Mouse (Mus musculus) left cerebral cortex, adult 9 months (tissue): Measurements from ENCODE around the gene Zbtb8a.
"Not testable (repeated sequence)": the region's sequence is repeated elsewhere in the genome, so short reads cannot be mapped to it uniquely, and the experiment has no call there.

Experiments used
- DNase-seq, 2 experiments: peaks; one replicate each; pipeline ENCODE4 v3.0.0; 2022; ENCODE audit warnings: low spot score in 2 of 2

Gene Zbtb8a

DNA sequence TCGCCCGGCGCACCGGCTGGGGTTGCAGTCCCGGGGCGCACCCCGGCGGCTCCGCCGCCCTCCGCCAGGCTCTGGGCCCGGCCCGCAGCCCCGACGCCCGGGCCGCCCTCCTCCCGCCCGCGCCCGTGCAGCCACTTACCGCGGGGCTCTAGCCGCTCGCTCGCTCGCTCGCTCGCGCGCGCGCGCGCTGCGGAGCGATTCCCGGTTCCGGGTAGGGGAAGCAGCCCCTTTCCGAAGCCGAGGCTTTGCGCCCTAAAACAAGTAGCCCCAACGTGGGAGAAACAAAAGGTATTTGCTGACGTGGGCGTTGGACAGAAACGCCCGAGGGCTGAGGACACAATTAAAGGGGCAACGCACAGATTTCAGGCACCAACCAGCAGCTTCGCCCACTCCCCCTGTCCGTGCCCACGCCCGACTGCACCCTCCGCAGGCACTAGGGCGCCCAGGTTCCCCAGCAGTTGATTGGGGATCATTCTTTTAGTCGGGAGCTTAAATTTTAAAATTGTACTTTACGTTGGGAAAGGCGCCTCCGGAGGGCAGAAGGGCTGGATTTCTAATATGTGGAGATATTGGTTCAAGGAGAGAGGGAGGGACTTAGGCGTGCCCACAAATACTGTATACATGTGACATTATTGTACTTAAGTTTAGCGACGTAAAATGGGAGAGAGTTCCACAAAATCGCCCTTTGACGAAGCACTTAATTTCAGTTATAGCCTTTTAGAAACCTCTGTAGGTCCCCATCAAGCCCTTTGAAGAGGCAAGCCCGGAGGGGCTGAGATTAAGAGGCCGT lies at the start of gene Zbtb8a:
Gene Zbtb8a, minus strand, starts transcription at position 516 of the 790 bp plus-strand sequence.
- peak in 1 of 2 experiments; percentile 19 for DNase-seq

DNA sequence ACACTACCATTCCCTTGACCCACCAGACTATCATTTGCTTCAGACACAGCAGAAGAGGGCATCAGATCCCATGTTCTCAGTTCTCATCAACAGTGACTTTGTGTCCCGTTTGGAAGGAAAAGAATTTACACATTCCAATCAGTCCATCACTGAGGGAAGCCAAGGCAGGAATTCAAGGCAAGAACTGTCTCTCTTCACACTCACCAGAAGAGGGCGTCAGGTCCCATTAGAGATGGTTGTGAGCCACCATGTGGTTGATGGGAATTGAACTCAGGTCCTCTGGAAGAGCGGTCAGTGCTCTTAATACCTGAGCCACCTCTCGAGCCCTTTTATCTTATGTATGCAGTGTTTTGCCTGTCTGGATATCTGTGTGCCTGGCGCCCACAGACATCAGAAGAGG lies 40.4 kb upstream of the Zbtb8a start:
- DNase-seq: no peak

GRCm38 (mm10) chr4:129416478-129416877 lies 38.6 kb upstream of the Zbtb8a start:
- DNase-seq: no peak

DNA sequence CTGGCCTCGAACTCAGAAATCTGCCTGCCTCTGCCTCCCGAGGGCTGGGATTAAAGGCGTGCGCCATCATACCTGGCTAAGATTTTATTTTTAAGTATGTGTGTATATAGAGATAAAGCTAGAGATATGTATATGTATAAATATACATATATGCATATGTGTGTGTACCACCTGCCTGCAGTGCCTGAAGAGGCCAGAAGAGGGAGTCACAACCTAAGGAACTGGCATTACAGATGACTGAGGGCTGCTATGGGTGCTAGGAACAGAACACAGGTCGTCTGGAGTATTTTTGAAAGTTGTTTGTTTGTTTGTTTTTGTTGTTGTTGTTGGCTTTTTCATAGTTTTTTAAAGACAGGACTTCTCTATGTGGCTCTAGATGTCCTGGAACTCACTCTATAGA lies 38.0 kb upstream of the Zbtb8a start:
- no peak for DNase-seq

DNA sequence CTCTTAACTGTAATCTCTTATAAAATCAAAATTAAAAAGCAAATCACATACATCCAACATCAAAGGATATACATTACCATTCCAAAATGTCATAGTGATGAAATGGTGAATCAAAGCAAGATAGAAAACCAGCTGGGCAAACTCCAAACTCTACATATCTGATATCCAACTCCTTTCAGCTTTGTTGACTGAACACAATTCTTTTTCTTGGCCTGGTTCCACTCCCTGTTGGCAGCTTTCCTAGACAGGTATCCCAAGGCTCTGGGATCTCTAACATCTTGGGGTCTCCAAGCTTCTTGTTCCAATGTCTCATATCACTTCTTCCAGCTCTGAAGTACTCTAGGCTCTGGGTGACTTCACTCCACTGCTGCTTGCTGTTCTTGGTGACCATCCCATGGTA lies 33.1 kb upstream of the Zbtb8a start:
- no peak for DNase-seq

GRCm38 (mm10) chr4:129410532-129410931 lies 32.6 kb upstream of the Zbtb8a start:
- not testable (repeated sequence) for DNase-seq

GRCm38 (mm10) chr4:129406447-129406846 lies 28.5 kb upstream of the Zbtb8a start:
- peak in 1 of 2 experiments; percentile 16 for DNase-seq

DNA sequence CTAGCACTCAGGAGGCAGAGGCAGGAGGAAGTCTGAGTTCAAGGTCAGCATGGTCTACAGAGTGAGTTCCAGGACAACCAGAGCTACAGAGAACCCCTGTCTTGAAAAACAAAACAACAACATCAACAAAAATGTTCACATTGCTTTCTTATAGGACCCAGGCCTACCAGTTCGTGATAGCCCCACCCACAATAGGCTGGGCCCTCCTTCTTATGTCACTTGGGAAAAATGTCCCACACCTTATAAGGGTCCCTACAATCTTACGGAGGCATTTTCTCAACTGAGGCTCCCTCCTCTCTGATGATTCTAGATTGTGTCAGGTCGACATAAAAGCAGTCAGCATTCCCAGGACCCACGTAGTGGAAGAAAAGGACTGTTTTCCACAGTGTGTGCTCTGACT lies 21.9 kb upstream of the Zbtb8a start:
- no peak for DNase-seq

DNA sequence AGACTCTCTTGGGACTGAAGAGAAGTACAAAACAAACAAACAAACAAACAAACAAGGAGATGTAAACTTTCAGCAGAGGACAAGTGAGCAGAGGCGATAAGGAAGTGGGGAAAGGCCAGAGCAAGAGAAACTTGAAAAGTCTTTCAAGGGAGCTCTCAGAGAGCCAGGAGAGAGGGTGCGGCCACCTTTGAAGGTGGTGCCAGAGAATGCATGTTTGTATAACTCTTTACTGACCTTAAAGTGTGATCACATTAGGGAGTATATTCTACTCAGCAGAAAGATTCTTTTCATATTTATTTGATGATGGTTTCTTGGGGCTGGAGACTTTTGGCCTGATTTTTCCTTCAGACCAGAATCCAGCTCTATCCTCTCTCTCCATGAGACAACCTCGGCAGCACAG lies 19.0 kb upstream of the Zbtb8a start:
- no peak for DNase-seq

- DNase-seq: no peak
These were observed 16.4 kb upstream of the Zbtb8a start for GRCm38 (mm10) chr4:129394089-129394870.

- DNase-seq: no peak
These were observed 13.1 kb upstream of the Zbtb8a start for GRCm38 (mm10) chr4:129390936-129391557.

- no peak for DNase-seq
These were observed 12.4 kb upstream of the Zbtb8a start for GRCm38 (mm10) chr4:129390216-129390743.

- no peak for DNase-seq
These were observed 10.5 kb upstream of the Zbtb8a start for GRCm38 (mm10) chr4:129388404-129388803.

DNA sequence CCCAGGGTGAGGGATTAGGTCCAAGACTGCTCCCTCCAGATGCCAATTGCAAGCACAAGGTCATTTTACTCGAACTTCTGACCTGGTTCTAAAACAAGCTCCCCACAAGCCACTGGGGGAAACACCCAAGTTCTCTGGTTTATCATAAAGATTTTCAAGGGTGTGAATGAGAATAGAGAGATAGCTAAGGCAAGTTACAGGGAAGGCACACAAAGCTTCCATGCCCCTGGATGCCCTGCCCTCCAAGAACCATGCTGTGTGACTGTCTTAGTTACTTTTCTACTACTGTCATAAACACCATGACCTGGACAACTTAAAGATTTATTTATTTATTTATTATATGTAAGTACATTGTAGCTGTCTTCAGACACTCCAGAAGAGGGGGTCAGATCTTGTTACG lies 9.1 kb upstream of the Zbtb8a start:
- no peak for DNase-seq

GRCm38 (mm10) chr4:129386269-129386946 lies 8.5 kb upstream of the Zbtb8a start:
- no peak for DNase-seq

DNA sequence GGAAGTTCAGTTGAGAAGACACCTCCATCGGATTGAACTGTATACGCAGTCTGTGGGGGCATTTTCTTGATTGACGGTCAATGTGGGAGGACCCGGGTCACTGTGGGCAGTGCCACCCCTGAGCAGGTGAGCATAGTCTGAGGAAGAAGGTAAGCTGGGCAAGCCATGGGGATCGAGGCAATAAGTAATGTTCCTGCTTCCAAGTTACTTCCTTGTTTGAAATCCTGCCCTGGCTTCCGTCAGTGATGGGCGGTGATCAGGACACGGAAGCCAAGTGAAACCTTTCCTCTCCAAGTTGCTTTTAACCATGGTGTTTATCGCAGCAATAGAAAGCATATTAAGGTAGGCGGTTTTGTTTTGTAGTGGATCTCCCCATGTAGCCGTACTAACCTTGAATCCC lies 7.8 kb upstream of the Zbtb8a start:
- DNase-seq: no peak

- DNase-seq: no peak
These were observed 6.5 kb upstream of the Zbtb8a start for GRCm38 (mm10) chr4:129384440-129384839.

- no peak for DNase-seq
These were observed 5.7 kb upstream of the Zbtb8a start for GRCm38 (mm10) chr4:129383586-129383985.

GRCm38 (mm10) chr4:129382488-129382887 lies 4.6 kb upstream of the Zbtb8a start:
- no peak for DNase-seq

- no peak for DNase-seq
These were observed 4.1 kb upstream of the Zbtb8a start for GRCm38 (mm10) chr4:129382029-129382428.

DNA sequence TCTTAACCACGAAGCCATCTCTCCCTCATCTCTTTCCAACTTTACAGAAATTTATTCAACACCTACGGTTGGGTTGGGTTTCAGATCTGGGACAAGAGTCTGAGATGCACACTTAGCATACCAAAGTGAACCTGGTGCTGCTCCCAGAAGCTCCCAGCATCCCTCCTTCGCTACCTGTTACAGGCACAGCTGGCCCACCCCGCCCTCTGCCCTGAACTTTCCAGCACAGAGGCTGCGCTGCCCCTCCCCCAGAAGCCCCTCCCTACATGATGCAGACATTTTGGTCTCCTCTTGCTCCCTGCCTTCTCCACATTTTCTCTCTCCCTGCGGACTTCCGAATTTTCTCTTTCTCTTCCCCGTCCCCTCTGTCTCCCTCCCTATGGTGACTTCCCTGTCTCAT lies 3.2 kb upstream of the Zbtb8a start:
- DNase-seq: no peak

DNA sequence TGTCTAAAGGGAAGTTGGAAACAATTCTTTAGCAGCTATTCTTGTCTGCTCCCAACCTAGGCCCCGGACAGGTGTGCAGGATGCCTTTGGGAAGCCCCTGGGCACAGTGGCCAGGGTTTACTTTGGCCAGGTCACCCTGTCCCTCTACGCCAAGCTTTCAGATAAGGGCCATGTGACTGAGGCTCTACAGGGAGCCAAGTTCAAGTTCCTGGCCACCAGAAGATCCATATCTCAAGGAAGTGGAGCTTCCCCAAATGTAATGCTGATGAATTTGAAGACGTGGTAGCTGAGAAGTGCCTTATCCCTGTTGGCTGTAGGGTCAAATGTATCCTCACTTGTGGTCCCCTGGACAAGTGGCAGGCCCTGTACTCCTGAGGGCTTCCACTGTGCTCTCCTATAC lies 1.9 kb upstream of the Zbtb8a start:
- no peak for DNase-seq
